In the genomic region with DNA sequence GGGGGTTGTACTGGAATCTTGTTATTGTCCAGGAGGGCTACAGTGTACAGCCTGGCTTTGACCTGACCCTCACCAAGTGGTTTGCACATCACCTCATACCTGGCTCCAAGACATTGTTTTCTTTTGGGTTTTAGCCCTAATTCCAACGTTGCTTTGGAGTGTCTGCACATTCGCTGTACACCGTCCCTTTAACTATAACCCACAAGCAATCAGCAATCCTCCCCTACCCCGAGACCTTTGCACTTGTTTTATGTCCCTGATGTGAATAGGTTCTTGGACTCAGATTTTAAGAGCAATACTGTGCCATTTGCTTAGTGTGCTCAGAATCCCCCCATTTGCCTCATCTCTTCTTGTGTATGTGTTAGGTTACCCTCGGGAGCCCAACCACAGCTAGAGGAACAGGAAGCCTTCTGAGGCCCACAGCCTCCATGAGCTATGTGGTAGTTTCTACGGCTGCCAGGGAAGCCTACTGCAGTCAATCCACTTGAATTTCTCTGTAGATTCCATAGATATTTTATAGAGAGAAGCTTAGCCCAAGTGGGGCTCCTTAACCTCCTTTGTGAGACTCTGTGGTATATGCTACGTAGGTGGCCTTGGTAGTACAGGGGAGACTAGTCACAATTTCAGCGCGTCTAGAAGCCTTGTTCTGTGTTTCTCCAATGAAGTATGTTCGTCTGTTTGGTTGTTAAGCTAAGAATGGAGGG, we compare ENCODE assay signal across 12 mouse cellular contexts.
DNase-seq lines count a peak whose midpoint lies in the region; ATAC-seq and TF ChIP-seq lines count a peak whose summit lies in the region.
"Had no signal": no experiment of that assay in that cellular context is flagged by ENCODE, and none has a peak within 500 bp of the region (broad histone marks: within the 10 kb centered on the region; RNA-seq: fewer than 3 reads in every experiment).

No protein-coding gene starts in this region.

- H3K9ac ChIP-seq in embryonic facial prominence, embryonic 12.5 days = no peak overlapping the region
- H3K9ac ChIP-seq in forebrain, embryonic 15.5 days (replicated peaks) = no peak overlapping the region
- H3K9ac ChIP-seq in limb, embryonic 15.5 days = no peak overlapping the region
- H3K9ac ChIP-seq: kidney, embryonic 15.5 days had no signal

- 72% methylated on average over 10 of the region's 10 CpGs for WGBS in embryonic facial prominence, embryonic 12.5 days
- WGBS in embryonic facial prominence, embryonic 10.5 days = 78% methylated on average over 10 of the region's 10 CpGs
- 55% methylated on average over 10 of the region's 10 CpGs for WGBS in forebrain, embryonic 15.5 days
- 44% methylated on average over 10 of the region's 10 CpGs for WGBS in limb, embryonic 15.5 days

- no peak overlapping the region for H3K4me3 ChIP-seq in embryonic facial prominence, embryonic 12.5 days
- H3K4me3 ChIP-seq in embryonic facial prominence, embryonic 10.5 days = no peak overlapping the region
- H3K4me3 ChIP-seq in left cerebral cortex, adult 2 months = no peak overlapping the region
- H3K4me3 ChIP-seq in forebrain, embryonic 15.5 days = no peak overlapping the region
- no peak overlapping the region for H3K4me3 ChIP-seq in limb, embryonic 15.5 days
- H3K4me3 ChIP-seq: kidney, embryonic 15.5 days had no signal

- H3K27me3 ChIP-seq in embryonic facial prominence, embryonic 12.5 days = no peaks in the 10 kb centered on the region
- peaks cover 12% of the 10 kb centered on the region; the same call in 1 of the 2 replicates for H3K27me3 ChIP-seq in embryonic facial prominence, embryonic 10.5 days (replicated peaks; ENCODE audit: low read depth, poor library complexity, severe bottlenecking)
- H3K27me3 ChIP-seq in forebrain, embryonic 15.5 days = no peaks in the 10 kb centered on the region
- no peaks in the 10 kb centered on the region for H3K27me3 ChIP-seq in limb, embryonic 15.5 days
- H3K27me3 ChIP-seq: kidney, embryonic 15.5 days; Patski had no signal

- H3K36me3 ChIP-seq in embryonic facial prominence, embryonic 12.5 days = no peaks in the 10 kb centered on the region
- no peaks in the 10 kb centered on the region for H3K36me3 ChIP-seq in embryonic facial prominence, embryonic 10.5 days (replicated peaks)
- no peaks in the 10 kb centered on the region for H3K36me3 ChIP-seq in forebrain, embryonic 15.5 days
- H3K36me3 ChIP-seq in limb, embryonic 15.5 days = no peaks in the 10 kb centered on the region
- H3K36me3 ChIP-seq: kidney, embryonic 15.5 days had no signal

- DNase-seq in embryonic facial prominence, embryonic 10.5 days (ENCODE audit: low spot score) = no peak
- no peak for DNase-seq in left cerebral cortex, adult 2 months (ENCODE audit: extremely low spot score in 1 of 2, low spot score in 2 of 2)
- DNase-seq in left cerebral cortex, postnatal 4 days = no peak
- DNase-seq in c-Kit-positive CD71-positive TER-119-positive erythroid progenitor cells, embryonic 14.5 days (ENCODE audit: low spot score) = no peak
- no peak for DNase-seq in kidney, postnatal 14 days
- DNase-seq: gastrocnemius, postnatal 10 days had no signal

- H3K4me2 ChIP-seq in embryonic facial prominence, embryonic 12.5 days (replicated peaks) = no peak overlapping the region
- no peak overlapping the region for H3K4me2 ChIP-seq in forebrain, embryonic 15.5 days (replicated peaks)
- no peak overlapping the region for H3K4me2 ChIP-seq in limb, embryonic 15.5 days
- H3K4me2 ChIP-seq: kidney, embryonic 15.5 days had no signal

- peak overlapping the region; percentile 26; the same call in 1 of the 2 replicates for H3K27ac ChIP-seq in embryonic facial prominence, embryonic 12.5 days
- no peak overlapping the region for H3K27ac ChIP-seq in embryonic facial prominence, embryonic 10.5 days (replicated peaks)
- H3K27ac ChIP-seq in left cerebral cortex, adult 2 months = peak overlapping the region; percentile 80
- H3K27ac ChIP-seq in forebrain, embryonic 15.5 days (replicated peaks) = peak overlapping the region; percentile 62
- peak overlapping the region; percentile 77 for H3K27ac ChIP-seq in limb, embryonic 15.5 days
- H3K27ac ChIP-seq: kidney, embryonic 15.5 days; macrophage had no signal

- H3K4me1 ChIP-seq in embryonic facial prominence, embryonic 12.5 days = peaks cover 16% of the 10 kb centered on the region; the same call in 1 of the 2 replicates
- H3K4me1 ChIP-seq in embryonic facial prominence, embryonic 10.5 days = peaks cover 44% of the 10 kb centered on the region
- H3K4me1 ChIP-seq in forebrain, embryonic 15.5 days = peaks cover 27% of the 10 kb centered on the region
- peaks cover 33% of the 10 kb centered on the region for H3K4me1 ChIP-seq in limb, embryonic 15.5 days

- intact Hi-C loops in left cerebral cortex, adult 2 months (cut with DNase I) = no loop called here
- intact Hi-C loops in left cerebral cortex, postnatal 4 days (cut with DNase I) = no loop called here

- H3K9me3 ChIP-seq in embryonic facial prominence, embryonic 12.5 days = no peaks in the 10 kb centered on the region
- H3K9me3 ChIP-seq in embryonic facial prominence, embryonic 10.5 days = no peaks in the 10 kb centered on the region
- no peaks in the 10 kb centered on the region for H3K9me3 ChIP-seq in forebrain, embryonic 15.5 days
- no peaks in the 10 kb centered on the region for H3K9me3 ChIP-seq in limb, embryonic 15.5 days
- H3K9me3 ChIP-seq: kidney, embryonic 15.5 days had no signal

- TF ChIP-seq CTCF in left cerebral cortex, adult 2 months (IDR thresholded peaks at IDR 0.05) = no peak

- ATAC-seq in embryonic facial prominence, embryonic 12.5 days (ENCODE audit: insufficient number of reproducible peaks, insufficient read depth, low FRiP score, low TSS enrichment) = no peak
- no peak for ATAC-seq in forebrain, embryonic 15.5 days (replicated peaks)
- 0 out of 2 replicates have a peak, but pooled peaks have one; percentile 49 for ATAC-seq in limb, embryonic 15.5 days (ENCODE audit: insufficient number of reproducible peaks, low FRiP score, low TSS enrichment, low read depth)
- ATAC-seq: Patski had no signal
